Mouse (Mus musculus) heart, adult 18-20 months (tissue): ENCODE measurements around the gene Dsn1. TPM values are rescaled to one million over a fixed set of nuclear protein-coding genes. Genes with fewer than 3 reads are reported as not detected.

ENCODE experiments used
- DNase-seq, 2 experiments: peaks; one replicate each; pipeline ENCODE4 v3.0.0; 2021 to 2022; ENCODE audit warnings: mixed read lengths in 1 of 2
- total RNA-seq, 2 experiments: library from RNA; stranded (reverse); gene quantifications; 2 replicates each; pipeline ENCODE4 v1.2.3; 2021

Gene Dsn1
- total RNA-seq, 2 experiments from 2014 or later: 1.7 to 2.3 TPM

GRCm38 (mm10) chr2:157021156-157021555 is 14.2 kb upstream of the Dsn1 start:
- DNase-seq: no peak

- DNase-seq: no peak
Measured at GRCm38 (mm10) chr2:157019228-157019627, 12.3 kb upstream of the Dsn1 start.

GRCm38 (mm10) chr2:157016529-157017270 is 9.7 kb upstream of the Dsn1 start:
- no peak for DNase-seq

GRCm38 (mm10) chr2:157012341-157012740 is 5.4 kb upstream of the Dsn1 start:
- no peak for DNase-seq

GRCm38 (mm10) chr2:157010634-157011310 is 3.8 kb upstream of the Dsn1 start:
- DNase-seq: no peak

GRCm38 (mm10) chr2:157010121-157010520 is 3.2 kb upstream of the Dsn1 start:
- DNase-seq: no peak

GRCm38 (mm10) chr2:157008509-157008908 is 1.6 kb upstream of the Dsn1 start:
- DNase-seq: no peak

GRCm38 (mm10) chr2:157007234-157007596 is 261 bp upstream of the Dsn1 start:
- no peak for DNase-seq

GRCm38 (mm10) chr2:157002321-157002720 is 4.6 kb downstream of the Dsn1 start:
- DNase-seq: no peak

GRCm38 (mm10) chr2:156998263-156998662 is 8.7 kb downstream of the Dsn1 start:
- no peak for DNase-seq

GRCm38 (mm10) chr2:156996576-156996975 is 10.4 kb downstream of the Dsn1 start:
- peak; percentile 39 to 40 for DNase-seq

- peak; percentile 93 to 98 for DNase-seq
Measured at GRCm38 (mm10) chr2:156991470-156992319, 15.3 kb downstream of the Dsn1 start, which contains the start of gene Ndrg3. Gene Ndrg3, minus strand, starts transcription at chr2:156992056.

- peak in 1 of 2 experiments; percentile 39 for DNase-seq
Measured at GRCm38 (mm10) chr2:156990727-156991431, 16.1 kb downstream of the Dsn1 start.

GRCm38 (mm10) chr2:156987316-156987715 is 19.6 kb downstream of the Dsn1 start:
- no peak for DNase-seq

GRCm38 (mm10) chr2:156982864-156983263 is 24.1 kb downstream of the Dsn1 start:
- peak; percentile 49 to 73 for DNase-seq

- no peak for DNase-seq
Measured at GRCm38 (mm10) chr2:156981291-156981690, 25.7 kb downstream of the Dsn1 start.

- peak in 1 of 2 experiments; percentile 13 for DNase-seq
Measured at GRCm38 (mm10) chr2:156980059-156980458, 26.9 kb downstream of the Dsn1 start.

GRCm38 (mm10) chr2:156976711-156977110 is 30.2 kb downstream of the Dsn1 start:
- DNase-seq: no peak

GRCm38 (mm10) chr2:156974967-156975366 is 32.0 kb downstream of the Dsn1 start:
- peak in 1 of 2 experiments; percentile 16 for DNase-seq

GRCm38 (mm10) chr2:156973316-156974100 is 33.4 kb downstream of the Dsn1 start:
- DNase-seq: peak in 1 of 2 experiments; percentile 46

GRCm38 (mm10) chr2:156970253-156970652 is 36.7 kb downstream of the Dsn1 start:
- no peak for DNase-seq
